Mouse (Mus musculus) mouse trophoblast stem cell (cell line): ENCODE measurements around the gene Pex5.

ENCODE experiments used
- in situ Hi-C, 2 experiments: fragments of 300-500 bp; cut with MseI, MboI; formaldehyde crosslinking; loops; 2 replicates in 1 of 2; 3 replicates in 1 of 2; pipeline ENCODE4 v1.15.1; 2025

The Pex5 gene

DNA sequence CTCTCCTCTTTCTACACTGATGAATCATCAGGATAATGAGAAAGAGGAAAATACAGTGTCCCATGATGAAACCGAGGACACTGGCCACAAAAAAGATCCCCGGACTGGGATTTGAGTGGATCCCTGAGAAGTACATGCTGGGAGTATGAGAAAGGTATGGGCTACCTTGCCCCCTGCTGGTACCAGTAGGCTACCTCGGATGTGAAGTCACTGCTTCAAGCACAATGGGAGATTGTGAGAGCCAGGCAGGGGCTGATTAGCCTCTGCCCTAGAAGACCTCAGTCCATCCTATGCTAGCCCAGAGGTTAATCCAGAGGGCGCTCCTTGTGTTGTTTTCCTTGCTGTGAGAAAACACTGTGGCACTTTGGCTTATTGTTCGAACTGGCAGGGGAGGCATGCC, 50.5 kb downstream of the Pex5 start:
- in situ Hi-C loops, result no loop called here

DNA sequence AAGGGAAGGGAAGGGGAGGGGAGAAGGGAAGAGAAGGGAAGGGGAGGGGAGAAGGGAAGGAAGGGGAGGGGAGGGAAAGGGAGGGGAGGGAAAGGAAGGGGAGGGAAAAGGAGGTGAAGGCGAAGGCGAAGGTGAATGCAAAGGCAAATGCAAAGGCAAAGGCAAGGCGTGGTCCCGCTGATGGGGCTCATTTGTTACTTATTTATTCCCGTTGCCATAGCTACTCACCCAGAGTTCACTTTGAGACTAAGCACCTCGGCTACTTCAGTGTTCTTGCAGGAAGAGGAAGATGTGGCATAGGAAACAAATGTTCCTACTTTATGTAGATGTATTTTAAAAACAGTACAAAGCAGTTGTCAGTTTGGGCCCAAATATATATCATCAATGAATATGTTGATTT, 54.3 kb downstream of the Pex5 start:
- in situ Hi-C loops, result no loop called here

DNA sequence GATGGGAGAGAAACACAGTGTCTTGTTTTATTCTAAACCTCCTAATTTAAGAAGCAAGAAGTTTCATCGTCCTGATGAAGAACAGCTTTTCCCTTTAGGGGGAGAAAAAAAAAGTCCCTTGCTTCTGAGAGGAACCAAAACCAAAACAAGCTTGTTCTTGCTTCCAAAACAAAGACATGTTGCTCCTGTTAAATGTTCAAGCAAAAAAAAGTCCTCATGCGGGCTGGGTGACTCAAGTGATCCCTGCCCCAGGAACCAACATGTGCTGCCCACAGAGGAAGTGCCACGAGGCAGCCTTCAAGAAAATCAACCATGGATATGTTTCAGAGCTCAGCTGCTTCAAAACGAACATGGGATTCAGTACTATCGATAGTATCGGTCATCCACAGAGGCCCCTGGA, 55.9 kb downstream of the Pex5 start:
- in situ Hi-C loops, result no loop called here

DNA sequence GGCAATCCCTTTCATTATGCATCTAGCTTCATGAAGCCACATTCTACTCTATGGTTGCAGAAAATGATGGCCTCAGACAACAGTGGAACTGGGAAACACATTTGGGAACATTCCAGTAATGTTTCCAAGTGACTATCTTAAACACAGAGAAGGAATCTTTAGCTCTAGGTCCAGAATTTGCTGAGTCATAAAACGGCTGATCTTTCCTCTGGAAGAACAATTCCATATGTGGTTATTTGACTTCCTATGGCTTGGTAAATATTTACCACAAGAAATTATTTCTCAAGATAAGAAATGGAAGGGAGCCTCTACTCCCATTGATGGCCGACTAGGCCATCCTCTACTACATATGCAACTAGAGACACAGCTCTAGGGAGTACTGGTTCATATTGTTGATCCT, 61.6 kb downstream of the Pex5 start:
- in situ Hi-C loops, result no loop called here
